Mouse (Mus musculus) ES-Bruce4 (cell line): Measurements from ENCODE around the gene Smyd4.

Experiments
- CTCF ChIP-seq: IDR thresholded peaks from one replicate; pipeline ENCODE4 v1.8.1; 2011; ENCODE audit warnings: low read depth, low read length
- POLR2A ChIP-seq: IDR thresholded peaks from one replicate; pipeline ENCODE4 v1.8.1; 2011; ENCODE audit warnings: low read length; ENCODE audit not compliant: insufficient read depth

- TF ChIP-seq POLR2A (no peak), CTCF (no peak)
Observed at GRCm38 (mm10) chr11:75311751-75312150, 36.5 kb upstream of the Smyd4 start.
